Comparison of ENCODE assay signal across 16 mouse cellular contexts in genomic region chr11:86952659-86953058, GRCm38 (mm10). TPM values are rescaled to one million over a fixed set of nuclear protein-coding genes. Genes with fewer than 3 reads are reported as not detected.
A peak's percentile ranks its signal among the peaks of the same experiment; 100 is the strongest.
DNase-seq lines count a peak whose midpoint lies in the region; ATAC-seq and TF ChIP-seq lines count a peak whose summit lies in the region.
"Had no signal": no experiment of that assay in that cellular context is flagged by ENCODE, and none has a peak within 500 bp of the region (broad histone marks: within the 10 kb centered on the region; RNA-seq: fewer than 3 reads in every experiment).

No protein-coding gene starts in this region.

- ATAC-seq in inflammation-experienced regulatory T-cells, adult 6 months, result no peak

- no peak for TF ChIP-seq CTCF in gastrocnemius, adult 2 months (IDR thresholded peaks at IDR 0.05)
- no peak for TF ChIP-seq CTCF in left cerebral cortex, adult 2 months (IDR thresholded peaks at IDR 0.05)

- peak overlapping the region; percentile 94 for H3K27ac ChIP-seq in gastrocnemius, adult 2 months
- peak overlapping the region; percentile 32; the same call in 1 of the 2 replicates for H3K27ac ChIP-seq in left cerebral cortex, adult 2 months
- H3K27ac ChIP-seq: midbrain, embryonic 12.5 days; neural tube, embryonic 13.5 days had no signal

- no peak overlapping the region for H3K4me3 ChIP-seq in gastrocnemius, adult 2 months
- H3K4me3 ChIP-seq in left cerebral cortex, adult 2 months, result no peak overlapping the region
- H3K4me3 ChIP-seq: erythroblast, embryonic 14.5 days; midbrain, embryonic 12.5 days; neural tube, embryonic 13.5 days; stomach, embryonic 15.5 days had no signal

- intact Hi-C loops in gastrocnemius, adult 2 months (cut with DNase I), result no loop called here
- intact Hi-C loops in gastrocnemius, postnatal 36 days (cut with DNase I), result no loop called here
- intact Hi-C loops in left cerebral cortex, adult 2 months (cut with DNase I), result loop anchor here (2.0 kb wide), 1 partner anchor 40 kb away; the partner anchor contains the start of gene Ypel2

- DNase-seq in gastrocnemius, adult 2 months, result no peak
- no peak for DNase-seq in gastrocnemius, postnatal 36 days
- no peak for DNase-seq in left cerebral cortex, adult 2 months (ENCODE audit: extremely low spot score in 1 of 2, low spot score in 2 of 2)
- DNase-seq in left cerebral cortex, adult 11 months (ENCODE audit: low spot score), result no peak
- peak; percentile 59 for DNase-seq in adrenal gland, adult 8-10 months
- peak; percentile 40 for DNase-seq in fibroblast of lung, adult 2 months (ENCODE audit: low read depth)
- DNase-seq in thymus, postnatal 0 days (ENCODE audit: low spot score), result no peak
- DNase-seq: cerebellum, postnatal 14 days; kidney, adult 8-10 months; lung, adult 2 months; right cerebral cortex, postnatal 14 days had no signal

RNA-seq across cellular contexts. Expression of gene Ypel2, which starts 40.8 kb away (rescaled TPM):
- total RNA-seq in gastrocnemius, adult 2 months (2021), result 10 to 100 TPM in 1 of 2 experiments, 1 to 10 TPM in 1; 4.5 to 11.6 TPM
- total RNA-seq in gastrocnemius, postnatal 36 days (2021), result 1 to 10 TPM; 4.1 to 4.8 TPM
- 10 to 100 TPM; 42.8 to 45.5 TPM for total RNA-seq in left cerebral cortex, adult 2 months (2021)
- total RNA-seq in adrenal gland, adult 8-10 months (2022), result 10 to 100 TPM; 22.2 to 53.0 (median 26.6) TPM
- polyA plus RNA-seq in inflammation-experienced regulatory T-cells, adult 6 months (2017; shearing (Covaris generic)), result 1 to 10 TPM; 3.7 to 8.9 (median 5.8) TPM
- polyA plus RNA-seq in thymus, postnatal 0 days (2015; fragmentation: Nextera tagmentation; extraction: Ambion mirVana), result 9.5 and 9.6 TPM in 2 replicates

Comparison
In these comparisons a context has a peak if more than half of its experiments do, and no peak if none do; other contexts are left out.
1. DNase-seq: peak in adrenal gland, adult 8-10 months (single experiment) and fibroblast of lung, adult 2 months (single experiment); none in gastrocnemius, adult 2 months (single experiment), gastrocnemius, postnatal 36 days (0 of 2), left cerebral cortex, adult 2 months (0 of 2), left cerebral cortex, adult 11 months (single experiment) and thymus, postnatal 0 days (single experiment).